Mouse (Mus musculus) mesoderm, embryonic 11.5 days (tissue): ENCODE measurements at regions not wholly inside any gene's neighbourhood (a gene's known extent, or its start where the extent isn't known, plus 50 kb on each side); places are given as distances from the start of the nearest gene placed in this dataset.

Source experiments
- DNase-seq: peaks from one replicate; pipeline ENCODE4 v3.0.0-alpha.2; 2012; ENCODE audit warnings: low read depth, low spot score

DNA sequence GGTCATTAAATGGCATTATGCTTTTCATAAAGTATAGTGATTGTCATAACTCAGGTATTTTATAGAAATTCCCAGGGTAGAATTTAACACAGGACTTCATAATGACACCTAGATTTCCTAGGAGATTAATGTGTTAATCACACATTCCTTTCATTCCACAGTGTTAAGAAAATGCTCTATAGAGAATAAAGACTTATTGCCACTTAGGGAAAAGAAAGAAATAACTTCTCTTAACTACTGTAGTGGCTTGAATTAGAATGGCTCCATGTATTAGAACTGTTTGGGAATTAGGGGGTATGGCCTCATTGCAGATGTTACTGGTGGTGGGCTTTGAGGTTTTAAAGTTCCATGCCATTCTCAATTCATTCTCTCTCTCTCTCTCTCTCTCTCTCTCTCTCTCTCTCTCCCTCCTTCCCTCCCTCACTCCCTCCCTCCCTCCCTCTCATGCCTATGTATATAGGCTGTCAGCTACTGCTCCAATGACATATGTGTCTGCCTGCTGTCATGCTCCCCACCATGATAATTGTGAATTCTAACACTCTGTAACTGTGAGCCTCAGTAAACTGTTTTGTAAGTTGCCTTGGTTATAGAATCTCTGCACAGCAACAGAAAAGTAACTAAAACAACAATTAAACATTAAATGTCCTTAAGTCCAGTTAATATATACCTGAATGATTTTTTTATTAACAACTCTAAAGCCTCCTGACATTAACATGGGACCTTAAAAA is 425.1 kb upstream of the Depdc1a start:
- DNase-seq = peak; percentile 2

DNA sequence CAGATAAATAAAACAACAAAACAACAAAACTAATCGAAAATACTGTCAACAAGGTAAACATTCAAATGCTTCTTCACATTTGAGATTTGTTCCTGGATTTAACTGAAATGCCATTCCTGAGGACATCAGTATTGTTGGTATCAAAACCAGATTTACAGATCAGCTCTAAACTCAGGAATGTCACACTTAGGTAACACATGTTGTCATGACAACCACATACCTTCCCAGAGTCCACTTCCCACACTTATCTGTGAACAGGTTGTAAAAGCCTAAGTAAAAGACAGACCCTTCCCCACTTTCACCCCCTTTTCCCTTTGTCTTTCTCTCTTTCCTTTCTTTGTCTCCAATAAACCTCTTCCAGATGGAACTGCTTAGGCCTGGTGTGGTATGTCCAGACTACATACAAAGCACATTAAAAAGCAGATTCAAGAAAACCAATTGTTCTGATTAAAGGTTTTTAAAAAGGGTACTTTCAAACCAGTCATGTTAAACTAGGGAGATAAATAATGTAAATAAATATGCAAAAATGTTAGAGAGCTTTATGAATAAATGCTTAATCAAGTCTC is 438.2 kb upstream of the Depdc1a start:
- DNase-seq = peak; percentile 28

DNA sequence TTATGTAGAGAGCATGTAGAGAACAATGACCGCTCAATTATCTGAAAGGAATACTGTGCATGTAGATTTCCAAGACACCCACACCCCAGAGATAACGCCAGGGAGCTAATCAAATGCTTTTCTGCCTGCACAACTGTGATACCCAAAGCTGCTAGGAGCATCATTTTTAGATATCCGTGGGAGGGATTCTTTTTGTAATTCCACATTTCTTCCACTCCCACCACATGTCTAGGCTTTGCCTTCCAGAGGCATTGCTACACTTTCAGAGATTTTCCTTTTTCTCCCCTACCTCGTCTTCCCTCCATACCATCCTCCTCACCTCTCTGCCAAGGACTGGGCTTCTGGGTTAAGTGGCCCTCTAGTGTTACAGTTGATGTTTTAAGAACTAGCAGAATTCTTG is 460.4 kb upstream of the Depdc1a start:
- no peak for DNase-seq

DNA sequence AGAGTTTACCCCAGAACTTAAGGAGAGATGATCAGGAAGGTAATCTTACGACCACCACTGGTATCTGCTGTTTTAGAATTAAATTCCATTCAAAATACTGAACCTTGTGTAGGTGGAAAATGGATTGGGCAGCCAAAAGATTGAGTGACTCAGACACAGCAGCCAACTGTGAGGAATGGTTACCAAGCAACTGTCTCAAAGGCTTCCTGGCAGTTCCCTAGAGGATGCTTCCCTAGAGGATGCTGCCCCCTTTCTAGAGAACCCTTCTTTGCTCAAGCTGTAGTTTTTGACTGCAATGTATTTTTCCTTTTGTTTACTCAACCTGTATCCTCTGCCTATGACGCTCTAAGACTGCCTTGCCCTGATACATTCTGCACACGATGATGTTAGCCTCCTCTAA is 463.7 kb upstream of the Depdc1a start:
- no peak for DNase-seq

DNA sequence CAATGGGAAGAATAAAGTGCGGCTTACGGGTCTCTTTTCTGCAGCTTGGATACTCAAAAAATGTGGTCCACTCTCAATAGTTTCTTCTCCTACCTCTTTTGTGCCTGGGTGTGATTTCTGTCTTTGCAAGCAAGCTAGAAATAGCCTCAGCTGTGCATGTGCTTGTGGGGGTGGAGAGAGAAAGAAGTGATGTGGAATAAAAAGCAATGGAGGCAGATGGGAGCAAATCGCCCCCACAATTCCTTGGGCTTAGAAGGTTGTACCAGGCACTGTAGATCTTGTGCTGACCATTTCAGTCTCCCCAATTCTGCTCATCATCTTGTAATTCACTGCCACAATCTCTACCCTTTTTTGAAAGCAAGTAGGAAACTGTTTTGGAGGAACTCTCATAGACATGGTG is 464.6 kb upstream of the Depdc1a start:
- no peak for DNase-seq

DNA sequence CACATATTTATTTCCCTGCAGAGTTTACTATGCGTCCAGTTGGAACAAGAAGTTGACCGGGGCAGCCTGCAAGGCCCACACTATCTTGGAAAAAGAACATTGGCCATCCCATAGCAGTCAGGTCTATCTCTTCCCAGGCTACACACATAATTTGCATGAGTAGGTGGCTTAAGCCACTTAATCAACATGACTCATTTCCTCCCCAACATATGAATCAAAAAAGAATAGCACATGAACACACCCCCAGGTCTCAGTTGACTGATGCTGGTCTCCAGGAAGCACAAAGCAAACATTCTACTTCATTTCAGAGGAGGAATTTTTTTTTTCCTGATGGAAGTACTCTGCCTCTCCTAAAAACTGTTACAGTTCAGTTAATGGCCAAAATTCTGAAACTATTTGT is 465.3 kb upstream of the Depdc1a start:
- DNase-seq = no peak

DNA sequence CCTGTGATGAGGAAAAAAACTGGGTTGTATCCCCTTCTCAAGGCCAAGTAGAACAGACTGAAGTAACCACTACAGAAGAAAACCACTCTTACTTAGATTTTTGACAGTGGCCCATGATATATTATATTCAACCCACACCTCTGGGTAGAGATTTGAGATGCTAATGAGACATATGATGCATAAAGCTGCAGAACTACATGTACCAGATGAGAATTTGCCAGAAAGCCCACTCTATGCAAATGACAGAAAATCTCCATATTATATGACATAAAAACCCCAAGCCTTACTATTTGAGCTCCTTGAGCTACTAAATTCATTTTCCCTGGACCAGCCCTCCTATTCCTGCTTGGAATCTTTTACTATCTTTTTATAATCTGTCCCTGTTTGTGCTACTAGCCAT is 458.4 kb upstream of the Lrrc7 start:
- DNase-seq = no peak

DNA sequence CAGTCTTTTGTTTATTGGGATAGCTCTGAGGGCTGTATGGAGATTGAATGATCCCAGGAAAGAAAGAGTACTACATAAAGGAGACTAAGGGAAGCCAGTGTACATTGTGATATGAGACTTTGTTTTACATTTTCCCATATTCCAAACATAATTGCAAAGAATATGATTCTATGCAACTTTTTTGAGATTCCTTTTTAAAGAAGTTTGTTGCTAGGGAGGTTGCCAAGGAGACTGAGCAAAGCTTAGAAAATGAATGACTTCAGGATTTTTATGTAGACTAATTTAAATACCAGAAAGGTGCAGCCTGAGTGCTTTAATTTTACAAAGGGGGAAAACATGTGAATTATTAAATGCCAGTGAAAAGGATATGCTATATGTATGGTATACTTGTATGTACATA is 455.2 kb upstream of the Lrrc7 start:
- no peak for DNase-seq

DNA sequence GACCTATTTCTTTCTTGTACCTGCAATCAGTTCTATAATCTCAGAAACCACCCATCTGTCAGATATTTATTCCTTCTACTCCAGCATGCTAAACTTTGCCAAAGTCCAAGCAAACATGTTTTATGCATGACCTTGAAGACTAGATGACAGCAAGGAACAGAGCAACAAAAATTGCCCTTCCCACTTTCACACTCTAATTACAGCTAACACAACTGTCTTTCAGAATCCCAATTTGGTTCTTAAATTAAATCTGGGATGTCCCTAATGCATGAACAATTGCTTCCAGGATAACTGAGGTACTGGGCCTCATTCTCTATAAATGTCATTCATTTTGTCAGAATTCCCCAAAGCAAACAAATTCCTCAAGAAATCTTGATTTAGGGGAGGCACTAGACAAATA is 454.4 kb upstream of the Lrrc7 start:
- DNase-seq = no peak

DNA sequence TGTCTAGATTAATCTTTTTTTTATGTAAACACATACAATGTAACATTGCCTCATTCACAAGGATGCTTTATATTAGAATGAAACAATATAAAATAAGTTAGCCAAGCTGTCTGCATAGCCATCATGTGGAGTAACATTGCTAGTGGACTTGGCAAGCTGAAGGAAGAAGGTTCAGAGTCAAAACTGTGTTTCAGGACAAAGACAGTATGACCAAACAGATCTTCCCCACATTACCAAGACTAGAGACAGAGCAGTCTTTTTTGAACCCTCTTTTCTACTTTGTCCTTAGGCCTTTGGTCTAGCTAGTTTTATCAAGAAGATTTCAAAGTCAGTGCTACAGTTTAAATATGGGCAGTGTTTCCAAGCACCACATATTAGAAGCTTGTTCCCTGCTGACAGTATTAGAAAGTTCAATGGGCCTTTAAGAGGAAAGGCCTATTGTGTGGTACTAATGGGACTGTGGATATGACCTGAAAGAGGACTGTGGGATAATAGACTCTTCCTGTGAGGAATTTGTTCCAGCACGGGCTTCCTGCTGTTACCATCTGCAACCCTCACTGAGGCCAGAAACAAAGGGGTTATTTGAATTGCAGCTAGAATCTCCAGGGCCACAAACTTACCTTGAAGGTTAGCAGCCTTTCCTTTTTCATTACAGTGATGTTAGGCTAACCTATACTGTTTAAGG is 449.1 kb upstream of the Lrrc7 start:
- DNase-seq = peak; percentile 51

DNA sequence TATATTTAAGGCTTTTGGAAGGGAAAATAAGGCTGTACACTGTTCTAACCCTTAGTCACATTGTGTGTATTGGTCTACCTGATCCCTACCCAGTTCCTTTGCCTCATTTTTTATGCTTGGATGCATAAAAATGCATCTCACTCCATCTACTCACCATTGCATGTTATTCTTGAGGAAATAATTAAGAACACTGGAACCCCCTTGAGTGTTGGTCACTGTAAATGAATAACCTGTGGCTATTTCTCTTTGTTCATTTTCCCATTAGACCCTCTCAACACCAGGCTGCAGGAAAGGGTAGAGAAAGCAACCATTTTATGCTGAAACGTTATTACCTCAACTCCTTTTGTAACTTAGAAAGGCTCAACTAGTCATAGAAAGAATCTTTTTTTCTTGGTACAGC is 442.0 kb upstream of the Lrrc7 start:
- no peak for DNase-seq

DNA sequence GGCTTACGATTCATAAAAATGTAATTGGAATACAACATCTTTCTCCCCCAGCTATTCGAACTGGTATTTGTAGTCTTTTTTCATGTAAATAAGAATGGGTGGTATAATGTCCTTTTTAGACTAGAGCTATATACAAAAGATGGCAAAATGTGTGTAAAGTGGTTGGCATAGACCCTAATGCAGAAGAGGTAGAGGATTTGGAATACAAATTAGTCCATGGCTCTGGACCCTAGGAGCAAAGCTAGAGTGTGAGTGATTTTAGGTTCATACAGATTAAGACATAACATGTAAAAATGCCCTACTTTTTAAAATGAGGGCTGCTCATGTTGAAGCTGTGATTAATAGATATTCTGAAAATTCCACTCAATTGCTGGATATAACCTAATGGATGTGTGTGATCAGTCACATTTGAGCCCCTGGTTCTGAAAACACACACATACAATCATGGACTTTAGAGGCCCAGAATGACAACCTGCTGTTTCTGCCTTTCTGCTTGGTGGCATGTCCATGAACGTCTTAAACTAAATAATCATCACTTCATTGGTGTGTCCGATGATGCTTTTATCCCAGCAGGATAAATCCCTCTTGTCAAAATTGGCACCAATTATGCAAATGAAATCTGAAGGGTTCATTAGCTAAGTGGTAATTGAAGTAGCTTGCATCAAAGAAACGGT is 423.6 kb upstream of the Lrrc7 start:
- no peak for DNase-seq

DNA sequence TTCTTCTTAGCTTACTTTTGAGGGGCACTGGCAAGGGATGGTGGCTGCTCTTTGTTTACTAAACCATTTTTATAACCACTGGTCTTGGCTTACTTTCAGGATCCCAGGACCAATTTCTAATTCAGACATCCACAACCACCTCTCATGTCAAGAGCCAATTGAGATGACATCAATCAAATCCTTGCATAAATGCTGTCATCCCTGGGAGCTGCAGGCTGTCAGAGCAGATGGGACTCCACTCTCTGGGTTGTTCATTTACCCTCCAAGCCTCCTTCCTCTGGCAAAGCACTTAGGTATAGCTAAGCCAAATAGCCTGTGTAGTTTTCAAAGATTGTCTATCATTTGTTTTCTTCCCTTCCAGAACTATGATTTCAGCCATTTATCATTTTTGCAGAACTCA is 385.0 kb upstream of the Lrrc7 start:
- DNase-seq = peak; percentile 4

DNA sequence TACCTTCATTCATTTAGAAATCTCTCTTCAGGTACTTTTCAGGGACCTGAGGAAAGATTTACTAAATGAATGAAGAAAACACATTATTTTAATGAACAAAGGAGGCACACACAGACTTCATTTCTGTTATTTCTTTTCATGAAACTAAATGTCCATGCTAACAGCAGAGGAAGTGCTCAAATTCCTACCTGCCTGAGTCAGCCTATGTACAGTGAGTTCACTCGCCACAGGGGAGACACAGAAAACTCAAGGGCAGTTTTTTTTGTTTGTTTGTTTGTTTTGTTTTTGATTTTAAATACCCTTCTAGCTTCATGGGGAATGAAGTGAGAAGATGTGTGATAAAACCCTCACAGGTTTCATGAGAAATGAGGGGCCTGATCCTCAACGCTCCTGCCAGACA is 343.1 kb upstream of the Lrrc7 start:
- no peak for DNase-seq

DNA sequence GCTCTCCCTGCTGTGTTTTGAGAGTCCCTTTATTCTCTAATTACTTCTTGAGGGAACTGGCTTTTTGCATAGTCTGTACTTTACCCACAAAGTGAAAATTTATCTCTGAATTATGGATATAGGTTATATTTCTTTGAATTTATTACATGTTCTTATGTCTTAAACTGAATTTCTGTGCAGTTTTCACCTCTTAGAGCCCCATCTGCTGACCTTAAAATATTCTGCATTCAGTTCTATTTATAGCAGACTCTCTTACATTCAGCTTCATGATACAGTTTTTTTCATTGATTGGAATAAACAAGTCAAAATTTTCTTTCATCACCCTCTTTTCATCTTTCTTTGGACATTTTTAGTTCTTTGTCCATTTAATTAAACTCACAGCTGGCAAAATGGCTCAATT is 337.4 kb upstream of the Lrrc7 start:
- no peak for DNase-seq

DNA sequence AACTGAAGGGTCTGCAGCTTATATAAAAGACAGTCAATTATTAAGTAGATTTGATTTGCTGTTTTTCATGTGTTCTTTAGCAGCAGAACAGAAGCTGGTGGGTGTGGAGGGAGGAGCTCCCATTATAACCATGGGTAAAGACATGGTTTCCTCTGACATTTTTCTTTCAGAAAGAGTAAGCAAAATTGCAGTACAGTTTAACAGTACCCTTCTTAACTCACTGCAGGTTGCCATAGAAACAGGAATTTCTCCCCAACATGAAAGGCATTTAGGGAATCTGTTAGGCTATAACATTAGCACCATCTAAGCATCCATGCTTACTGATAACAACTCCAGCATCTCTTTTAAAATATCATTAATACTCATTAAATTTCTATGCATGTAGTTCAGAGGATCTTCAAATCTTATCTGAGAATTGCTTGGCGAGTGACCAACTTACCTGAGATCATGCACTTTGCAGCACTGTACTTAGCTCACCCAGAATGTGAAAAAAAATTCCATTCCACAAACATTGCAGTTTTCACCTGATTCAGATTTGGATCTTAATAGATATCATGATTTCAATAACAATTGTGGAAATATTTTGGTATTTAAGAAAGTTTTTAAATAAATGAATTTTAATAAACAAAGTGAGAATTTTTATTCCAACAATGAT is 324.8 kb upstream of the Lrrc7 start:
- DNase-seq = no peak

DNA sequence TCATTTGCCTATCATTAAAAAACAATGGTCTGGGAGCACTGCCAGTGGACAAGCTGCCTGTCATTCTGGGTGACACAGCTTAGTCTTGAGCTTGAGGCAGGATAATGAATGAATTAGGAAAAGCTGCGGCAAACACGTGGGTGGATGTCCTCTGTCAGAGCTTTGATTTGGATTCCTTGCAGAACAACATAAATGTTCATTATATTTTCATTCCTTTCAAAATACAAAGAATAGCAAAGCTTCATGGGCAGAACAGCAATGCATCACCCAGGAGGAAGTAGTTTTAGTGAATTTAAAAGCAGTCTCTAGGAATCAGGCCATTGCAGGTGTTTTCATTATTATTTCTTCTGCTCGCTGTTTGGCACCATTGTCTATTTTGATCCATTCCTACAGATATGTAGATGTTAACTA is 324.3 kb upstream of the Lrrc7 start:
- DNase-seq = no peak
